Mouse (Mus musculus) lung, adult 2 months (tissue): ENCODE measurements around the gene 4931414P19Rik. TPM values are rescaled to one million over a fixed set of nuclear protein-coding genes. Genes with fewer than 3 reads are reported as not detected.
"Not testable (repeated sequence)": the region's sequence is repeated elsewhere in the genome, so short reads cannot be mapped to it uniquely, and the experiment has no call there.

Experiments
- DNase-seq: peaks from one replicate; pipeline ENCODE4 v3.0.0; 2022
- H3K4me1 ChIP-seq: fragments of 200-500 bp; 2 replicates; pipeline ENCODE4 v1.6.1; 2011; ENCODE audit warnings: low read length; ENCODE audit not compliant: control insufficient read depth, insufficient read depth
- H3K4me3 ChIP-seq: fragments of 200-500 bp; replicated peaks from 2 replicates; pipeline ENCODE3; 2011; ENCODE audit warnings: low read depth, mild to moderate bottlenecking, control low read depth, low read length; ENCODE audit errors: extremely low read depth
- CTCF ChIP-seq: fragments of 200-500 bp; IDR thresholded peaks from 2 replicates; pipeline ENCODE4 v1.5.1; 2011; ENCODE audit warnings: mild to moderate bottlenecking, low read length, control low read depth; ENCODE audit not compliant: insufficient read depth
- POLR2A ChIP-seq: fragments of 200-500 bp; IDR thresholded peaks from 2 replicates; pipeline ENCODE4 v1.6.1; 2011; ENCODE audit warnings: low read depth, mild to moderate bottlenecking, control low read depth, low read length, borderline replicate concordance; ENCODE audit errors: extremely low read depth
- WGBS: fragments of 180-500 bp; shearing (Covaris S2); methylation state at CpG from one replicate; pipeline ENCODE4 v1.1.7; 2018; 5-methylcytosine and 5-hydroxymethylcytosine counted together
- polyA plus RNA-seq: library from polyadenylated mRNA; depleted of rRNA; stranded (reverse); fragments of >200 nt; gene quantifications from 2 replicates; pipeline ENCODE4 v1.2.3, GENCODE M21; 2012

Gene 4931414P19Rik
- polyA plus RNA-seq, 1 experiment: 7.3 TPM

DNA sequence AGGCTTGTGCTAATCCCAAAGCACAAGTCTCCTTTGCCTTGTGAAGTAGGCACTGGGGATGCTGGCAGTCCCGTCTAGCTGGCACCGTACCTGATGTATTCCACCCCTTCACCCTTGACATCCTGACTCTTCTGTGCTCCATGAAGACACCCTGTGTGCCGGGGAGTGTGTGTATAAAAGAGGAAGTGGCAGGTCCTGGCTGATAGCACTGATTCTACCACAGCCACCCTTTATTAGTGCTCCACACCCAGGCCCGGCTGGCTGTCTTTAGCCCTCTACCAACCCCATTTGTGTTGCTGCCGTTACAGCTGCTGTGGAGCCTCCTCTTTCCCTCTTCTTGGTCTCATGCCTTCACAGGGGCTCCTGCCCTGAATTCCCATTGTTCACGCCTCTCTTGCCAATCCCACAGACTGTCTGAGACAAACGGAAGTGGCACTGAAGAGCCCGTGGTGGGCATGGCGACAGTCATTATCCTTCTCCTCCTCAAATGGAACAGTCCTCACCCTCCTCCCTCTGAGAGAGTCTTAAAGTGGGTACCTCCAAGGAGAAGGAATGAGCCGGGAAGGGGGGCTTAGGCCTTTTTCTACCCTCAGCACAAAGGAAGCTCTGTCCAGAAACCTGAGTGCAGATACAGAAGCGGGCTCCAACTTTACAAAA, 24.9 kb upstream of the 4931414P19Rik start:
- no peak for DNase-seq
- TF ChIP-seq POLR2A: no peak
- no peak for TF ChIP-seq CTCF
- 63% methylated on average over 11 of the region's 11 CpGs for WGBS
- Histone ChIP-seq H3K4me3 (no peak overlapping the region), H3K4me1 (no peaks in the 10 kb centered on the region)

DNA sequence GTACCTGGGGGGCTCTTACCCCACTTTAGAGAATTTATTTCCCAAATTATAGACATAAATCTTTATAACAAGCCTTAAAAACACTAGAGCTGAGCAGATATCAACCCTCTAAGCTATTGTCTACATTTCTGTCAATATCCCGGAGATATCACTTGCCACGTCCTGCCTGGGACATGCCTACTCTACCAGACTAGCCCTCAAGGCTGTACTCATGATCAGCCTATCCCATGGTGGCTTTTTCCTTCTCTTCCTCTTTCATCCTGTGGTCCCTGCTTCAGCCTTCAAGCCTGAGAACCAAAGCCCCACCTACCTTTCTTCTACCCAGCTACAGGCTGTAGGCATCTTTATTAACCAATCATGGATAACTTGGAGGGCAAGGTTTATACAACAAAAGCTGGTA, 24.0 kb upstream of the 4931414P19Rik start:
- 90% methylated on average over 2 of the region's 2 CpGs for WGBS
- no peak for DNase-seq
- no peak overlapping the region for H3K4me3 ChIP-seq
- TF ChIP-seq POLR2A (no peak), CTCF (no peak)
- no peaks in the 10 kb centered on the region for H3K4me1 ChIP-seq

DNA sequence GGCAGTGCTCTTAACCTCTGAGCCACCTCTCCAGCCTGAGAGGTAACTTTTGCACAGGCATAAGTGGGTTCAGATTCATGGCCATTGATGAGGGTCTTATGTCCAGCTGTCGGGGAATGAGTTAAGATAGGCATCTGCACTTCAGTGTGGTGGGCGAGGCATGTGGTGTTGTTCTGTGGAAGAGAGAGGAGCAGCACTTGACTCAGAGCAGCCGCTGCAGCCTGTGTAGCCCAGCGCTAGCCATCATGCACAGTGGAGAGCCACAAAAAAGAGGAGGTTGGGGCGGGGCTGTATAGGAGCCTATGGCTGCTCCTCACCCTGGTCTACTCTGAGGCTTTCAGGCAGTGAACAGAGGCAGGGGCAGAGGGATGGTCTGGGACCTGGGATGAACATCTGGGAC, 22.3 kb upstream of the 4931414P19Rik start:
- WGBS: 75% methylated on average over 5 of the region's 5 CpGs
- H3K4me1 ChIP-seq: no peaks in the 10 kb centered on the region
- DNase-seq: no peak
- H3K4me3 ChIP-seq: no peak overlapping the region
- TF ChIP-seq CTCF (no peak), POLR2A (no peak)

DNA sequence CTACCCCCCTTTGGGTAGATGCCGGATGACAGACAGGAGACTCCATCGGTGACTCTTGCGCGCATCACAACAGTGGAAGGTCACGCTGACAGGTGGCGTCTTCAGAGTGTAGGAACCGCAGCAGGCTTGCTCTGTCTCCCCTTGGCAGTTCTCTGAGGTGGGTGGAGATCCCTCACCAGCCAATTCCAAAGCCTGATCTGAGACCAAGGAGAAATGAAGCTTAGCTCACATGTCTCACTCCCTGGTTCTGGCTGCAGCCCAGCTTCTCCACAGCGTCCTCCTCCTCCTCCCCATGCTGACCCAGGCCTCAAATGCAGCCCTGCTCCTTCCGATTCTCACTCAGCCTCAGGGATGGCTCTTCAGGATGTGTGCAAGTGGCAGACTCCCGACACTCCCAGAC, 19.2 kb upstream of the 4931414P19Rik start:
- Histone ChIP-seq H3K4me3 (no peak overlapping the region), H3K4me1 (no peaks in the 10 kb centered on the region)
- WGBS: 72% methylated on average over 10 of the region's 10 CpGs
- no peak for DNase-seq
- no peak for TF ChIP-seq CTCF
- no peak for TF ChIP-seq POLR2A

DNA sequence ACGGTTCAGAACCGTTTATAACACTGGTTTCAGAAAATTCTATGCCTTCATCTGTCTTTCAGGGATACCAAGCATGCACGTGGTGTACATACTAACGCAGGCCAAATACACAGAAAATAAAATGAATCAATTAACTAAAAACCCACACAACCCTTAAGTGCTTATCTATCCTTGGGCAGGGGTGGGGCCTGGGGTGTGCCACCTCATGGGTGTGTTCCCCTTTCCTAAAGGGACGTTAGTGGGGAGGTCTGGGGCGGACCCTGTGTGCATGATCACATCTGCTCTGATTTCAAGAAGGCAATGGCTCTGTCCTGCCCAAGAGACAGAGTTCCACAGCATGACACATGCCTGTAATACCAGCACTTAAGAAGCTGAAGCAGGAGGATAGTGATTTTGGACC, 17.5 kb upstream of the 4931414P19Rik start:
- no peak overlapping the region for H3K4me3 ChIP-seq
- no peak for DNase-seq
- H3K4me1 ChIP-seq: no peaks in the 10 kb centered on the region
- no peak for TF ChIP-seq CTCF
- TF ChIP-seq POLR2A: no peak
- 81% methylated on average over 6 of the region's 6 CpGs for WGBS

DNA sequence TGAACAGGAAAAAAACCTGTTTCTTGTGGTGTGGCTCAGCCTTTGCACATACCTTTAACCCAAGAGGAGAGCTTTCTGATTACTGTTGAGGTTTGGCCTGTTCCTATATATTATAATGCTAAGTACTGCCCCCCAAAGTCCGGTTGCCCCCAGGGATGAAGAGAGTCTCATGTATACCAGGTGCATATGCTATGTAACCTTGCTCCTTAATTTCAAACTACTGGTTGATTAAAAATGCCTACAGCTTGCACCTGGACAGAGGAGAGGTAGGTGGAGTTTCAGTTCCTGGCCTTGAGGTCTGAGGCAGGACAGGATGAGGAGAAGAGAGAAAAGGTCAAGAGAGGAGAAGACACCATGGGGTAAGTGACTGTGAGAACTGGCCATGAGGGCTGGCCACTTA, 15.3 kb upstream of the 4931414P19Rik start, which contains the start of gene Psmb11:
Gene Psmb11, plus strand, starts transcription at position 301 of the 400 bp plus-strand sequence.
- 85% methylated on average over 1 of the region's 1 CpGs for WGBS
- no peaks in the 10 kb centered on the region; the same call in 1 of the 2 replicates for H3K4me1 ChIP-seq
- TF ChIP-seq CTCF (no peak), POLR2A (no peak)
- H3K4me3 ChIP-seq: no peak within 1 kb of the TSS
- DNase-seq: no peak

DNA sequence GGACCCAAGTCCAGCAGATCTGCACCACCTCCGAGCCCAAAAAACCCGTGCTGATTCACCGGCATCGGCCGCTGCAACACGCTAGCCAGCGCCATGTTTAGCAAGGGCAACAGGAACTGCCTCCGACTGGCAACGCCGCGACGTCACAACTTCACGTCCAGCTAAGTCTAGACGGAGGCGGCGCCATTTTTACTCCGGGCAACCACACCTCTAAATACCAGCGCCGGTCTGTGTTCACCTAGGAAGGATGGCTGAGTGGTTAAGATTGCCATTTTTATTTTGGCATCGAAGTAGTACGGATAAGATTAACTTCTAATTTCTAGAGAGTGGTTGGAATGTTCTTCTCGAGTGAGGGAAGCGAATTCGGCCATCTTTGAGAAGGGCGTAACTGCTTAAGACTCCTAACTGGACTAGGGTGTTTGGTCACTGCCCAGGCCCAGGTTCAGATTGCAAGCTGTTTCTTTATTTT, 12.1 kb upstream of the 4931414P19Rik start, which contains the start of gene Psmb5:
Gene Psmb5, minus strand, starts transcription at position 126 of the 469 bp plus-strand sequence.
- Histone ChIP-seq H3K4me1 (no peaks in the 10 kb centered on the region; the same call in 1 of the 2 replicates), H3K4me3 (peak within 1 kb of the TSS; percentile 89)
- TF ChIP-seq CTCF: no peak
- TF ChIP-seq POLR2A: peak; percentile 61; the same call in 1 of the 2 replicates
- DNase-seq: peak; percentile 93
- WGBS: under 1% methylated on average over 25 of the region's 25 CpGs

DNA sequence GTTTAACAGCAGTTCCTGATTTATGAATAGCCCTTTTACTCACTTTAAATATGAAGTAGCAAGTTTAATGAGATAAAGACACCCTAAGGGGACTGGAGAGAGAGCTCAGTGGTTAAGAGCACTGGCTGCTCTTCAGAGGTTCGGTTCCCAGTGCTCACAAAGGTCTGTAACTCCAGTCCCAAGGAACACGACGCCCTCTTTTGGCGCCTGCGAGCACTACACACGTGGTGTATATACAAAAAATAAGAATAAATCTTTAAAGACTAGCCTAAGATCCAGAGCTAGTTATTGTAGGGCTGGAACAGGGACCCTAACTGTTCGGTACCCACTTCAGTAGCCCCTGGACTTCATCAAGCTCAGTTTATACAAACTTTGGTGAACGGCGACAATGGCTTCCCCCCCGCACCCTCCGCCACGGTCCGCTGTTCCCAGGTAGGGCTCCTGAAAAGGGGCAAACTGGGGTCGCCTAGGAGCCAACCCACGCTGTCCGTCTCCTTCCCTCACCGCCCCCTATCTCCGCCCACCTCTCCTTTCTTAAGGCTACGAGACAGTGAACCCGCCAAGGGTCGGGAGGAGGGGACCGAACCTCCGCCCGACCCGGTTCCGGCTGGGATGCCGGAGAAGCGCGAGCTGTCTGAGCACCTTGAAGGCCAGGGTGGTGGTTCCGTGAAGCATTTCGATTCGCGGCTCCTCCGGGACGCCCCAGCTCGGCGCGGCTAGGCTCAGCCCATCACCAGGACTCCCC, 11.5 kb upstream of the 4931414P19Rik start:
- TF ChIP-seq POLR2A (no peak), CTCF (no peak)
- no peaks in the 10 kb centered on the region; the same call in 1 of the 2 replicates for H3K4me1 ChIP-seq
- 1% methylated on average over 38 of the region's 38 CpGs for WGBS
- H3K4me3 ChIP-seq: peak overlapping the region; percentile 89
- no peak for DNase-seq

DNA sequence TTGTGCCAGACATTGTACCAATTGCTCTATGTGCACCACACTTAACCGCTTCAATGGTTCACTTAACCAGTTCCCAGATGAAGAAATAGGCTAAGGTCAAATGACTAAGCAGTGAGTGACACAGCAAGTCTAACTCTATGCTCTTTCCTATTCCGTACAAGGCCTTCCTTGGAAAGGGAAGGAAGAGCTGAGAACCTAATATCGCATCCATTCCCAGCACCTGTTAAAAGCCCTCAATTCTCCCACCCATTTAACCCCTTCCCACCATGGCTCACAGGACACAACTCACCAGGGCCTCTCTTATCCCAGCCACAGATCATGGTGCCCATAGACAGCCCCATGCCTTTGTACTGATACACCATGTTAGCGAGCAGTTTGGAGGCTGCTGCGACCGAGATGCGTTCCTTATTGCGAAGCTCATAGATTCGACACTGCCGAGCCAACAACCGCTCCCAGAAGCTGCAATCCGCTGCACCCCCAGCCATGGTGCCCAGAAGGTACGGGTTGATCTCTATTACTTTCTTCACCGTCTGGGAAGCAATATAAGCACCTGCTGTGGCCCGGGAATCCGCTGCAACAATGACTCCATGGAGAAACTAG, 10.5 kb upstream of the 4931414P19Rik start:
- Histone ChIP-seq H3K4me3 (no peak overlapping the region), H3K4me1 (no peaks in the 10 kb centered on the region; the same call in 1 of the 2 replicates)
- no peak for DNase-seq
- WGBS: 91% methylated on average over 16 of the region's 16 CpGs
- no peak for TF ChIP-seq POLR2A
- TF ChIP-seq CTCF: no peak

DNA sequence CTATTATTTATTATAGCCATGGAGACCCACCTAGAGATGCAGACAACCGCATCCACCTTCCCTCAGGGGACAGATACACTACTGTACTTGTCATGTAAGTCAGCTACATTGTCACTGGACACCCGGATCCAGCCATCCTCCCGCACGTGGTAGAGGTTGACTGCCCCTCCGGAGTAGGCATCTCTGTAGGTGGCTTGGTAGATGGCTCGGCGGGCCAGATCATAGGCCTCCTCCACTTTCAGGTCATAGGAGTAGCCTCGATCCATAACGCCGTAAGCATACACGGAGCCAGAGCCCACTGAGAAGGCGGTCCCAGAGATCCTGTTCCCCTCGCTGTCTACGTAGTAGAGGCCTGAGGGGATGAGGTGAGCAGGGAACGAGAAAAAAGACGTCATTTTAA, 8.3 kb upstream of the 4931414P19Rik start:
- H3K4me1 ChIP-seq, DNase-seq, H3K4me3 ChIP-seq: not testable (repeated sequence)
- 92% methylated on average over 16 of the region's 16 CpGs for WGBS

DNA sequence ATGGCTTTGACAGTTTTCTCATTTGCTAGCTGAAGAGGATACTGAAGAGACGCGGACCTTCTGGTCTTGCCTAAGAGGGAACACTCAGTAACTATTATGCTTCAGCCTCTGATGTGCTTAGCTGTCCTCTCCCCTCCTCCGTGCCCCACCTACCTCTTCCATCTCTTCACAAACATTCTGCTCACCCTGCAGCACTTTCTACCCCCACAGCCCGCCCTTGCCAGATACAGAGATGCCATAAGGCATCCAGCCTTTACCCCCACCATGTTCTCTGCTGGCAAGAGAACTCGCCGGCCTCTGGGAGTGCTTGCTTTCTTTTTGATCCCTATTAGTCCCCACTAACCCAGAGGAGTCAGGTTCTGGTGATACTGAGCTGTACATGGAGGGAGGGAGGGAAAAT, 4.9 kb upstream of the 4931414P19Rik start:
- Histone ChIP-seq H3K4me3 (no peak overlapping the region), H3K4me1 (no peaks in the 10 kb centered on the region)
- 81% methylated on average over 6 of the region's 6 CpGs for WGBS
- no peak for TF ChIP-seq POLR2A
- TF ChIP-seq CTCF: no peak
- DNase-seq: no peak
